Mouse (Mus musculus): Measurements from ENCODE around the gene Eftud2.

GRCm38 (mm10) chr11:102874801-102875334, 5.9 kb downstream of the Eftud2 start:
- no peak for TF ChIP-seq CTCF (IDR thresholded peaks at IDR 0.05; ENCODE audit: control insufficient read depth, insufficient read depth, insufficient read length)
- TF ChIP-seq MYOD1 (IDR thresholded peaks at IDR 0.05; ENCODE audit: control insufficient read depth, insufficient read length, low read depth) = no peak
